Mouse (Mus musculus) heart, postnatal 0 days (tissue): ENCODE measurements around the gene Fcf1.

Experiments
- CTCF ChIP-seq: IDR thresholded peaks from 2 replicates; pipeline ENCODE4 v1.5.1; 2016; ENCODE audit warnings: antibody characterized with exemption, control low read depth, low read depth
- EP300 ChIP-seq: IDR thresholded peaks from 2 replicates; pipeline ENCODE4 v1.6.1; 2016; ENCODE audit warnings: antibody characterized with exemption, low read depth

DNA sequence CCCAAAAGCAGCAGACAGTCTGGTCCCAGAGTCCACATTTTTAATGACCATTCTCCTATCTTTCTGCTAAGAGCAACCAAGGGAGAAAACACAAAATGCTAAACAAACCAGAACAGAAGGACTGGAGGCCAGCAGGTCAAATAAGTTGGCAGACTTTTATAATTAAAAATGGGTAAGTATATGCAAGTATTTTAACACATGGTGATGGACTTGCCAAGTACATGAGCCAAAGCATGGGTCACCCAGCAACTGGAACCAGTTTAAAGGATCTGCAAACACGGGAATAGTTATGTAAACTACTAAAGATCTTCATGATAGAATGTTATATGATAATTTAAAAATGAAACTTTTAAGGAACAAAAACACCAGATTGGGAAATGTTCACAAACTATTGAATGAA lies 18.3 kb upstream of the Fcf1 start:
- TF ChIP-seq CTCF = no peak
- no peak for TF ChIP-seq EP300
